Mouse (Mus musculus): ENCODE measurements around the gene Chaf1a. TPM values are rescaled to one million over a fixed set of nuclear protein-coding genes. Genes with fewer than 3 reads are reported as not detected.

Chaf1a gene
- polyA plus RNA-seq, 1 experiment from 2014 or later = 6.5 TPM

DNA sequence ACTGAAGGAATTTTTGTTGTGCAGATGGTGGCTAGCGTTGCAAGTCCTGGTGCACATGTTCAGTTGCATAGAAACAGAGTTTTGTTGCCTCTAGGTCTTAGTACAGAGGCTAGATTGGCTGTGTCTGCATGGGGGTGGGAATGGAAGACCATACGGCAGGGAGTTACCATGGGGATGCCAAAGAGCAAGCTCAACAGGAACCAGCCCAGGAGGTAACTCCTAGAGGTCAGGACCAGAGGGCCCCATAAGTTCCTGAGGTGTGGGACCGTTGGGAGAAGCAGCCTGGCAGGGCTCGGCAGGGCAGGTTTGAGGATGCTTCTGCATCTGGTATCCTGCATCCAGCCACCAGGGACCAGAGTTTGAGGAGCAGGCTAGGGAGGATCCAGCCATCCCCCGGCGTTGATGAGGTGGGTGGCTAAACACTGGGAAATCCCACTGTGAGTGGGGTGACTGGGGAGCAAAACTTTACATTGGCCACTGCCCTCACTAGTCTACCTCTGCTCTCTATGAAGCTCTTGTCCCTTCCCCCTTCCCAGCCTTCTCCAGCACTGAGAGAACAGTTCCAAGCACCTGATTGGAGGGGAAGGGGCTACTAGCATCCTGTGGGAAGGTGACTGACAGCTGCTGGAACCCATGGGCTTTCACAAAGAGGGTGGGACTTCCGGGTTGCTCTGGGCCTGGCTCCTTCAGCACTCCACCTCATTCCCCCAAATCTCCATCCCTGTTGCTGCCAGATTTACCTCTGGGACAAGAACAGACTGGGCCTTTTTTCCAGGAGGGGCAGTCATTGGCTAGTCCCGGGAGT is 40.7 kb downstream of the Chaf1a start:
- H3K9me3 ChIP-seq (ENCODE audit: low read length) = no peaks in the 10 kb centered on the region
- peaks cover 20% of the 10 kb centered on the region for H3K4me1 ChIP-seq (ENCODE audit: insufficient read depth)
- peaks cover 10% of the 10 kb centered on the region for H3K36me3 ChIP-seq (replicated peaks; ENCODE audit: insufficient read depth, low read length)
- H3K27ac ChIP-seq (ENCODE audit: low read depth) = no peak overlapping the region
- peak overlapping the region; percentile 82 for H3K4me3 ChIP-seq (ENCODE audit: low read depth, low read length)
- no peak for ATAC-seq
- 16% methylated on average over 8 of the region's 8 CpGs for WGBS (ENCODE audit: insufficient replicate concordance)
- H3K4me2 ChIP-seq (ENCODE audit: low read depth, low read length) = peak overlapping the region; percentile 99
- TF ChIP-seq CTCF (IDR thresholded peaks at IDR 0.05; ENCODE audit: low read depth) = no peak
- H3K9ac ChIP-seq (replicated peaks) = peak overlapping the region; percentile 91
- peak; percentile 38 for DNase-seq
- no peaks in the 10 kb centered on the region for H3K27me3 ChIP-seq (ENCODE audit: insufficient read depth, low read length)

DNA sequence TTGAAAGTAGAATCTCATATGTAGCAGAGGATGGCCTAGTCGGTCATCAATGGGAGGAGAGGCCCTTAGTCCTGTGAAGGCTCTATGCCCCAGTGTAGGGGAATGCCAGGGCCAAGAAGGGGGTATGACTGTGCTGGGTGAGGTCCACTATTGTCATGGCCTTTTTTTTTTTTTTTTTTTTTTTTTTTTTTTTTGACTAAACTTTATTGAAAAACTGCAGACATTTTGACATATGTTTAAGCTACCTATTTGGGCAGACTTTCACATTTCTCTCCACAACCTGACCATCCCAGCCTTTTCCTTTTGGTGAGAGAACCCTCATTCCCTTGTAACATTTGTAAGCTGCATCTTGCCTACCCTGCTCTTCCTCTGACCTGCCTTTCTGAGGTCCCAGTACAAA is 52.1 kb downstream of the Chaf1a start:
- H3K9me3 ChIP-seq (ENCODE audit: low read length) = no peaks in the 10 kb centered on the region
- 94% methylated on average over 1 of the region's 1 CpGs for WGBS (ENCODE audit: insufficient replicate concordance)
- no peak overlapping the region for H3K4me2 ChIP-seq (ENCODE audit: low read depth, low read length)
- no peak overlapping the region for H3K27ac ChIP-seq (ENCODE audit: low read depth)
- H3K4me1 ChIP-seq (ENCODE audit: insufficient read depth) = no peaks in the 10 kb centered on the region
- H3K9ac ChIP-seq (replicated peaks) = no peak overlapping the region
- H3K4me3 ChIP-seq (ENCODE audit: low read depth, low read length) = no peak overlapping the region
- no peak for TF ChIP-seq EP300 (IDR thresholded peaks at IDR 0.05; ENCODE audit: low read depth)
- TF ChIP-seq CTCF (IDR thresholded peaks at IDR 0.05; ENCODE audit: low read depth) = no peak
- no peak for DNase-seq
- H3K27me3 ChIP-seq (ENCODE audit: insufficient read depth, low read length) = no peaks in the 10 kb centered on the region
- ATAC-seq = no peak
- peaks cover 20% of the 10 kb centered on the region for H3K36me3 ChIP-seq (replicated peaks; ENCODE audit: insufficient read depth, low read length)

DNA sequence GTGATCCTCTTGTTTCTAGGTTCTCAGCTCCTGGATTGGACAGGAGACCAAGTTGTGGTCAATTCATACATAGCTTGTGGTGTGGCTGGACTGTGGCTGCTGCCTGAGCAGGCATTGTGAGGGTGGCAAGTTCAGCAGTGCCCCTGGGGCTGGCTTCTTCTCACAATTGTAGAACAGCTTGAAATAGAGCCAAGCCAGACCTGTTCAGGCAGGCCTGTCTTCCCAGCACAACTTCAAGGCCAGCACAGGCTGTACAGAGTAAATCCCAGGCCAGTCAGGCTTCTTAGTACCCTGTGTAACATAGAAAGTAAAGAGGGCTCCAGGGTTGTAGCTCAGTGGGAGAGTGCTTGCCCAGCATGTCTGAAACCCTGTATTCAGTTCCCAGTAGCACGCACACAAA is 52.6 kb downstream of the Chaf1a start:
- no peaks in the 10 kb centered on the region for H3K4me1 ChIP-seq (ENCODE audit: insufficient read depth)
- H3K27me3 ChIP-seq (ENCODE audit: insufficient read depth, low read length) = no peaks in the 10 kb centered on the region
- no peak overlapping the region for H3K4me3 ChIP-seq (ENCODE audit: low read depth, low read length)
- 96% methylated on average over 1 of the region's 1 CpGs for WGBS (ENCODE audit: insufficient replicate concordance)
- H3K36me3 ChIP-seq (replicated peaks; ENCODE audit: insufficient read depth, low read length) = peaks cover 23% of the 10 kb centered on the region
- DNase-seq (no peak), ATAC-seq (no peak)
- H3K27ac ChIP-seq (ENCODE audit: low read depth) = no peak overlapping the region
- H3K4me2 ChIP-seq (ENCODE audit: low read depth, low read length) = no peak overlapping the region
- TF ChIP-seq EP300 (IDR thresholded peaks at IDR 0.05; ENCODE audit: low read depth) = no peak
- no peak for TF ChIP-seq CTCF (IDR thresholded peaks at IDR 0.05; ENCODE audit: low read depth)
- no peak overlapping the region for H3K9ac ChIP-seq (replicated peaks)
- H3K9me3 ChIP-seq (ENCODE audit: low read length) = no peaks in the 10 kb centered on the region

DNA sequence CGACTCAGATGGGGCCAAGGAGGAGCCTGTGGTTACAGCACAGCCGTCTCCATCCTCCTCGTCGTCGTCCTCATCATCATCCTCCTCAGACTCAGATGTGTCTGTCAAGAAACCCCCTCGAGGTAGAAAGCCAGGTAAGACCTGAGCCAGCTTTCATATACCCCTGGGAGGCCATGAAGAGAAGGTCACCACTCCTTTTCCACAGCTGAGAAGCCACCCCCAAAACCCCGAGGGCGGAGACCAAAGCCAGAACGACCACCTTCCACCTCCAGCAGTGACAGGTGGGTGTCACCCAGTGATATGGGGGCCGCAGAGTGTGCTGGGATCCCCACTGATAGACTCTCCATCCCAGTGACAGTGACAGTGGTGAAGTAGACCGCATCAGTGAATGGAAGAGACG is 56.6 kb downstream of the Chaf1a start:
- H3K4me3 ChIP-seq (ENCODE audit: low read depth, low read length) = no peak overlapping the region
- H3K36me3 ChIP-seq (replicated peaks; ENCODE audit: insufficient read depth, low read length) = peaks cover 48% of the 10 kb centered on the region
- ATAC-seq (no peak), DNase-seq (no peak)
- H3K9me3 ChIP-seq (ENCODE audit: low read length) = no peaks in the 10 kb centered on the region
- H3K4me1 ChIP-seq (ENCODE audit: insufficient read depth) = no peaks in the 10 kb centered on the region
- no peaks in the 10 kb centered on the region for H3K27me3 ChIP-seq (ENCODE audit: insufficient read depth, low read length)
- H3K9ac ChIP-seq (replicated peaks) = no peak overlapping the region
- WGBS (ENCODE audit: insufficient replicate concordance) = 85% methylated on average over 12 of the region's 12 CpGs
- no peak overlapping the region for H3K27ac ChIP-seq (ENCODE audit: low read depth)
- TF ChIP-seq EP300 (IDR thresholded peaks at IDR 0.05; ENCODE audit: low read depth) (no peak), CTCF (IDR thresholded peaks at IDR 0.05; ENCODE audit: low read depth) (no peak)
- H3K4me2 ChIP-seq (ENCODE audit: low read depth, low read length) = no peak overlapping the region

DNA sequence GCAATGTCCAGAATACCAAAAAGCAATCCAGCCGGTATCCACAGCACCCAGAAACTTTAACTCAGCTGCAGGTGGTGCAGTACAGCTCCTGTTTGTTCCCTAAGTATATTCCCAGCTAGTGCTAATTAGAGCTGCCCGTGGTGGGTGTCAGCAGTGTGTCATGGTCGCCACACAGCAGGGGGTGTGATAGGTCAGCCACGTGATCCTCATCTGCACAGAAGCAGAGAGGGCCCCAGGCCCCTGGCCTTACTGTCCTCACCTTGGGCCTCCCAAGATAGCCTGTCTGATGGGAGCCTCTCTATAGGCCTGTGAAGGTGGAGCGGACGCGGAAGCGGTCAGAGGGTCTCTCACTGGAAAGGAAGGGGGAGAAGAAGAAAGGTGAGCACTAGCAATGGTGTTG is 57.9 kb downstream of the Chaf1a start:
- ATAC-seq (no peak), DNase-seq (no peak)
- H3K4me1 ChIP-seq (ENCODE audit: insufficient read depth) = no peaks in the 10 kb centered on the region
- H3K36me3 ChIP-seq (replicated peaks; ENCODE audit: insufficient read depth, low read length) = peaks cover 53% of the 10 kb centered on the region
- no peak overlapping the region for H3K4me3 ChIP-seq (ENCODE audit: low read depth, low read length)
- H3K4me2 ChIP-seq (ENCODE audit: low read depth, low read length) = no peak overlapping the region
- no peak overlapping the region for H3K9ac ChIP-seq (replicated peaks)
- TF ChIP-seq CTCF (IDR thresholded peaks at IDR 0.05; ENCODE audit: low read depth) (no peak), EP300 (IDR thresholded peaks at IDR 0.05; ENCODE audit: low read depth) (no peak)
- 86% methylated on average over 8 of the region's 8 CpGs for WGBS (ENCODE audit: insufficient replicate concordance)
- H3K27me3 ChIP-seq (ENCODE audit: insufficient read depth, low read length) = no peaks in the 10 kb centered on the region
- H3K27ac ChIP-seq (ENCODE audit: low read depth) = no peak overlapping the region
- H3K9me3 ChIP-seq (ENCODE audit: low read length) = no peaks in the 10 kb centered on the region

DNA sequence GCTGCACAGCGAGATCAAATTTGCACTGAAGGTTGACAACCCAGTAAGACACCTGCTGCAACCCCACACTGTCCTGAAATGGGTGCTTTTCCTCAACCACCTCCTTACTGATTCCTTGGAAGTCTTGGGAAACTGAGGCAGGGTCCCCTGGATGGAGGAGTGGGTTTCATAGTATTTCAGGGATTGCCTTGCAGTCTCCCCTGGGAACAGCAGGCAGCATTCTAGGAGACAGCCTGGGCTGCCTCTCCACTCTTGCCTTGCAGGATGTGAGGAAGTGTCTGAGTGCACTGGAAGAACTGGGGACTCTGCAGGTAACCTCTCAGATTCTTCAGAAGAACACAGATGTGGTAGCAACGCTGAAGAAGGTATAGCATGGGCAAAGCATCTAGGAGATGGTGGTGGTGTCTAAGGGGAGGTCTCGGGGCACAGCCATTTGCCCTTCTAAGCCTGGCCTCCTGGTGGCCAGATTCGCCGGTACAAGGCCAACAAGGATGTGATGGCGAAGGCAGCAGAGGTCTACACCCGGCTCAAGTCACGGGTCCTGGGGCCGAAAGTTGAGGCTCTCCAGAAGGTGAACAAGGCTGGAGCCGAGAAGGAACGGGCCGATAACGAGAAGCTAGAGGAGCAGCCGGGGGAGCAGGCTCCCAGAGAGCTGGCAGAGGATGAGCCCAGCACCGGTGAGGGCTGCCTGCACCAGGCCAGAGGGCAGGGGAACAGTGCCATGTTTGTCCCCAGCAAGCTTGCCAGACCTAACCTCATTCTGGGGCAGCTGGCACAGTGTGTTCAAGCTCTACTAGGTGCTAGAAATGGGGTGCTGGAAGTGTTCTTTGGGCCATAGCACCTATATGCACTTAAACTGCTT is 58.7 kb downstream of the Chaf1a start:
- no peaks in the 10 kb centered on the region for H3K4me1 ChIP-seq (ENCODE audit: insufficient read depth)
- no peaks in the 10 kb centered on the region for H3K9me3 ChIP-seq (ENCODE audit: low read length)
- DNase-seq (no peak), ATAC-seq (no peak)
- peaks cover 53% of the 10 kb centered on the region for H3K36me3 ChIP-seq (replicated peaks; ENCODE audit: insufficient read depth, low read length)
- no peak overlapping the region for H3K27ac ChIP-seq (ENCODE audit: low read depth)
- 82% methylated on average over 15 of the region's 15 CpGs for WGBS (ENCODE audit: insufficient replicate concordance)
- H3K4me2 ChIP-seq (ENCODE audit: low read depth, low read length) = no peak overlapping the region
- no peak overlapping the region for H3K9ac ChIP-seq (replicated peaks)
- TF ChIP-seq CTCF (IDR thresholded peaks at IDR 0.05; ENCODE audit: low read depth) = peak; percentile 39
- TF ChIP-seq EP300 (IDR thresholded peaks at IDR 0.05; ENCODE audit: low read depth) = no peak
- H3K27me3 ChIP-seq (ENCODE audit: insufficient read depth, low read length) = no peaks in the 10 kb centered on the region
- no peak overlapping the region for H3K4me3 ChIP-seq (ENCODE audit: low read depth, low read length)
